Mouse (Mus musculus) ES-E14 (cell line): ENCODE data around the gene Ccdc114. TPM values are rescaled to one million over a fixed set of nuclear protein-coding genes. Genes with fewer than 3 reads are reported as not detected.
A peak's percentile ranks its signal among the peaks of the same experiment; 100 is the strongest.

ENCODE experiments used
- DNase-seq: peaks from one replicate; pipeline ENCODE4 v3.0.0-alpha.2; 2013; ENCODE audit warnings: low read depth, low spot score
- H3K27ac ChIP-seq: 2 replicates; pipeline ENCODE4 v1.5.1; 2012; ENCODE audit warnings: low read depth, mild to moderate bottlenecking, low read length, moderate library complexity, mixed read lengths; ENCODE audit not compliant: poor library complexity, insufficient read depth, severe bottlenecking
- H3K36me3 ChIP-seq: 2 replicates; pipeline ENCODE4 v1.6.1; 2012; ENCODE audit warnings: mild to moderate bottlenecking, low read length, moderate library complexity, mixed read lengths; ENCODE audit not compliant: control insufficient read depth, poor library complexity, insufficient read depth, severe bottlenecking
- H3K4me1 ChIP-seq, 2 experiments: fragments of 150-350 bp in 1 of 2; sonication (generic) in 1 of 2; 2 replicates each; pipeline ENCODE4 v1.6.1; 2012; ENCODE audit warnings: low read length in 2 of 2, mild to moderate bottlenecking in 1 of 2, mixed read lengths in 1 of 2; ENCODE audit not compliant: control insufficient read depth in 2 of 2, insufficient read depth in 2 of 2, poor library complexity in 1 of 2
- H3K4me3 ChIP-seq, 2 experiments: fragments of 150-350 bp in 1 of 2; sonication (generic) in 1 of 2; 2 replicates each; pipeline ENCODE4 v1.5.1; 2012; ENCODE audit warnings: low read length in 2 of 2, low read depth in 1 of 2, mild to moderate bottlenecking in 1 of 2, mixed read lengths in 1 of 2; ENCODE audit not compliant: insufficient read depth in 1 of 2, poor library complexity in 1 of 2, severe bottlenecking in 1 of 2
- H3K9ac ChIP-seq: 2 replicates; pipeline ENCODE4 v1.6.1; 2012; ENCODE audit warnings: low read depth, mild to moderate bottlenecking, low read length, mixed read lengths; ENCODE audit not compliant: poor library complexity, insufficient read depth, severe bottlenecking
- H3K9me3 ChIP-seq: fragments of 150-350 bp; sonication (generic); 2 replicates; pipeline ENCODE4 v1.6.1; 2012; ENCODE audit warnings: low read depth, mild to moderate bottlenecking, low read length; ENCODE audit not compliant: control insufficient read depth, insufficient read depth
- CHD2 ChIP-seq: IDR thresholded peaks from 2 replicates; pipeline ENCODE4 v1.6.1; 2014; ENCODE audit warnings: mild to moderate bottlenecking, low read depth, low read length, inconsistent platforms
- HCFC1 ChIP-seq: IDR thresholded peaks from 2 replicates; pipeline ENCODE4 v1.6.1; 2012; ENCODE audit warnings: low read length, inconsistent platforms, borderline replicate concordance; ENCODE audit not compliant: insufficient read depth
- MAFK ChIP-seq: IDR thresholded peaks from 2 replicates; pipeline ENCODE4 v1.6.1; 2014; ENCODE audit warnings: mild to moderate bottlenecking, low read depth, low read length, inconsistent platforms; ENCODE audit not compliant: insufficient read depth
- ZC3H11A ChIP-seq: IDR thresholded peaks from 2 replicates; pipeline ENCODE4 v1.6.1; 2012; ENCODE audit warnings: low read depth, mild to moderate bottlenecking, inconsistent platforms, low read length, borderline replicate concordance
- ZNF384 ChIP-seq: IDR thresholded peaks from 2 replicates; pipeline ENCODE4 v1.6.1; 2012; ENCODE audit warnings: low read depth, low read length, inconsistent platforms
- in situ Hi-C, 2 experiments: fragments of 600-800 bp; cut with MboI; formaldehyde crosslinking; loops; one replicate each; pipeline ENCODE4 v1.15.1; 2025; ENCODE audit warnings: low sequenced_read_pairs in 2 of 2, inconsistent platforms in 1 of 2; ENCODE audit not compliant: unreplicated experiment in 2 of 2
- total RNA-seq: library from RNA; depleted of rRNA; stranded (reverse); fragments of 300-350 nt; gene quantifications from 2 replicates; pipeline ENCODE4 v1.2.3, GENCODE M21; 2012

The Ccdc114 gene
- total RNA-seq, 1 experiment, result 7.7 TPM

DNA sequence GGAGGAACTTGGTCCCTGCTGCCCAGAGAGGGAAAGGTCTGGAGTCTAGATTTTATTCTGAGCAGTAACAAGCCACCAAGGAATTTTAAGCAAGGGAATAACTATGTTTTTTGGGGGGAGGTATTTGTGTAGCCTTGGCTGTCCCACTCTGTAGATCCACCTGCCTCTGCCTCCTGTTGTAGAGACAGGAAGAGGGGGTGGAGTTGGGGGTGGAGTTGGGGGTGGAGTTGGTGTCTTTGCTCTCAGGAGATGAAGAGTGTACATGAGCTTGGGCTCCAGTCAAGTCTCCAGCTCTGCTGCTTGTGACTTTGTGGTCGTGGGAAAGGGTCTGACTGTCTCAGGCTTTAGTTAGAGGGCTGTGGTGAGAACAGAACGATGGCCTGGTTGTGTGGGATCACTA lies 42.9 kb upstream of the Ccdc114 start:
- Histone ChIP-seq H3K27ac (no peak overlapping the region), H3K4me1 (no peaks in the 10 kb centered on the region), H3K36me3 (peaks cover 13% of the 10 kb centered on the region), H3K9ac (0 out of 2 replicates have a peak overlapping the region, but pooled peaks have one; percentile 10), H3K9me3 (no peaks in the 10 kb centered on the region), H3K4me3 (peak overlapping the region in 1 of 2 experiments; percentile 37; a peak in 2 of 4 replicates)
- no peak for DNase-seq
- no peak for TF ChIP-seq MAFK
- TF ChIP-seq CHD2, result no peak
- TF ChIP-seq ZNF384, result no peak
- no peak for TF ChIP-seq HCFC1
- no peak for TF ChIP-seq ZC3H11A
- in situ Hi-C loops, result no loop called here

DNA sequence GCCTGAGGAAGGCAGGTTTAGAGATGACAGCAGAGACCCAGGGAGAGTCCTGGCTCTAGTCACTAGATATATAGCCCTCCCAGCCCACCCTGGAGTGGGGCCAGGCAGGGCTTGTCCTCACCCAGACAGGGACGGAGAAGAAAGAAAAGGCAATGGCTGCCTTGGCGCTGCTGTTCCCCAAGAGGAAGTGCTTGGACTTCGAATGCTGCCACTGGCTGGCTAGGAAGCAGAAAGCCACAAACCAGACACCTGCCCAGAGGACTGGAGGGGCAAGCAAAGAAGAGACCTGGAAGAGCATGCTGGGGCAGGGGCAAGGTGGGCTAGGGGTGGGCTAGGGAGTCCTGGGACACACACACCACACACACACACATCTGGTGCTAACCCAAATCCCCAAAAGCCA lies 36.6 kb upstream of the Ccdc114 start:
- no peak overlapping the region for H3K4me3 ChIP-seq
- H3K9me3 ChIP-seq, result no peaks in the 10 kb centered on the region
- H3K27ac ChIP-seq, result no peak overlapping the region
- no peak for DNase-seq
- no peak for TF ChIP-seq MAFK
- no peak for TF ChIP-seq HCFC1
- TF ChIP-seq ZNF384, result no peak
- TF ChIP-seq CHD2, result no peak
- TF ChIP-seq ZC3H11A, result no peak
- H3K9ac ChIP-seq, result no peak overlapping the region
- in situ Hi-C loops, result no loop called here
- peaks cover 3% of the 10 kb centered on the region; the same call in 1 of the 2 replicates for H3K36me3 ChIP-seq
- no peaks in the 10 kb centered on the region for H3K4me1 ChIP-seq

DNA sequence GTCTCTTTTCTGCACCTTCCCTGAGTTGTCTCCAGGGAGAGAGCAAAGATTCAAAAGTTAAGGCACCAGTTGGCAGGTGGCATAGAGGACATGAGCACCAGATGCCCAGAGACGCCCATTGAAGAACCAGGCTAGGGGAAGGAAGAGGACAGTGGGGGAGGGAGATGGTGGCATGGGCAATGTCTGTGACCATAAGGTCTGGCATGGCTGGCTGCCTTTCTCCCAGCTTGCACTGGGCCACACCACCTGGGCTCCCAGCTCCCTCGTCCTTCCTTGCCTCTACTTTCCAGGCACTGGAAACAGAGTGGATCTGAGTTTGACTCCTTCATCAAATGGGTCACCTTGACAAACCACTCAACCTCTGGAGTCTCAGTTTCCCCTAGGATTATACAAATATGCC lies 31.2 kb upstream of the Ccdc114 start:
- TF ChIP-seq MAFK, result no peak
- H3K4me3 ChIP-seq, result no peak overlapping the region
- in situ Hi-C loops, result no loop called here
- no peaks in the 10 kb centered on the region for H3K36me3 ChIP-seq
- no peaks in the 10 kb centered on the region for H3K9me3 ChIP-seq
- no peak for DNase-seq
- H3K9ac ChIP-seq, result no peak overlapping the region
- H3K4me1 ChIP-seq, result peaks cover 0 to 3% of the 10 kb centered on the region in 2 experiments; a peak in 1 of 4 replicates
- H3K27ac ChIP-seq, result no peak overlapping the region

DNA sequence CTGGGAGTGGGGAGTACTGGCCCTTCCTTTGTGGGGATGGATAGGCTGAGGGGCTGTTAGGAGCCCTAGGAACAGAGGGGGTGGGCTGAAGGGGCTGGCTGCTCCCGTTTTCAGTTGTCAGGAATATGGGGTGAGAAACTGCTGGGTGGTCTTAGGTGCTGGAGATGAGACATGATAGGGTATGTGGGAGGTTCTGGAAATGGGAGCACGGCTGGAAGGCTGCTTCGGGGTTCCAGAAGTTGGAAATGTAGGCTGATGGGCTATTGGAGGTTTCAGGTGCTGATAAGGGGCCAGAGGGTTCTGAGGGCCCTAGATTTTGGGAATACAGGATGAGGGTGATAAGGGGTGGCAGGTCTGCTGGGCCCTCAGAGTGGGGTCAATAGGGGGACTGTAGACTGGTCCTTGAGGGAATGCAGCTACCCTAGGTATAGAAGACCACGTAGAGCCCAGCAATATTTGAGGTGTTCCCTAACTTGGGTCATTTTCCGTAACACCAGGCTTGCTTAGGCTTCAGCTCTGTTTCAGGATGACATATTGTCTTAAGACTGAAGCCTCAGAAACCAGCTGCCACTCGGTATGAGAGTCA lies 27.8 kb upstream of the Ccdc114 start:
- DNase-seq, result no peak
- H3K4me1 ChIP-seq, result peaks cover 0 to 3% of the 10 kb centered on the region in 2 experiments; a peak in 1 of 4 replicates
- in situ Hi-C loops, result no loop called here
- H3K36me3 ChIP-seq, result no peaks in the 10 kb centered on the region; the same call in 1 of the 2 replicates
- H3K9ac ChIP-seq, result peak overlapping the region; percentile 84
- H3K9me3 ChIP-seq, result no peaks in the 10 kb centered on the region
- H3K27ac ChIP-seq, result no peak overlapping the region
- H3K4me3 ChIP-seq, result peak overlapping the region; percentile 22 to 87; a peak in 3 of 4 replicates
- TF ChIP-seq HCFC1, result no peak
- TF ChIP-seq ZNF384, result no peak
- no peak for TF ChIP-seq MAFK
